Mouse (Mus musculus): ENCODE measurements around the gene Ccl4. TPM values are rescaled to one million over a fixed set of nuclear protein-coding genes. Genes with fewer than 3 reads are reported as not detected.

Ccl4 gene
- total and polyA plus RNA-seq, 2 experiments = 1.1 TPM; not detected in 1

- no peak for TF ChIP-seq POLR2A (IDR thresholded peaks at IDR 0.05; ENCODE audit: extremely low read depth, insufficient read depth, low read length)
- Histone ChIP-seq H3K4me1 (ENCODE audit: control insufficient read depth, insufficient read depth, low read length) (no peaks in the 10 kb centered on the region), H3K9ac (ENCODE audit: low read depth, low read length) (no peak within 1 kb of the TSS), H3K79me2 (ENCODE audit: control insufficient read depth, insufficient read depth, low read length) (no peaks in the 10 kb centered on the region), H3K27ac (replicated peaks; ENCODE audit: insufficient read depth, low read depth, low read length) (no peak within 1 kb of the TSS), H3K36me3 (ENCODE audit: control insufficient read depth, insufficient read depth, low read length) (no peaks in the 10 kb centered on the region), H3K27me3 (ENCODE audit: control insufficient read depth, insufficient read depth, low read length) (no peaks in the 10 kb centered on the region), H3K4me3 (ENCODE audit: insufficient read depth, low read depth, low read length) (0 out of 2 replicates have a peak within 1 kb of the TSS, but pooled peaks have one; percentile 20)
- 78% methylated on average over 8 of the region's 8 CpGs for WGBS
- DNase-seq (ENCODE audit: extremely low read depth, low read depth, low spot score) = no peak
Measured at GRCm38 (mm10) chr11:83649305-83649841, 13.0 kb upstream of the Ccl4 start, which contains the start of gene Ccl3. TSS of gene Ccl3 (minus strand) at chr11:83649355.

GRCm38 (mm10) chr11:83654606-83655005 lies 7.8 kb upstream of the Ccl4 start:
- DNase-seq (ENCODE audit: extremely low read depth, low read depth, low spot score) = no peak
- 85% methylated on average over 8 of the region's 8 CpGs for WGBS

DNA sequence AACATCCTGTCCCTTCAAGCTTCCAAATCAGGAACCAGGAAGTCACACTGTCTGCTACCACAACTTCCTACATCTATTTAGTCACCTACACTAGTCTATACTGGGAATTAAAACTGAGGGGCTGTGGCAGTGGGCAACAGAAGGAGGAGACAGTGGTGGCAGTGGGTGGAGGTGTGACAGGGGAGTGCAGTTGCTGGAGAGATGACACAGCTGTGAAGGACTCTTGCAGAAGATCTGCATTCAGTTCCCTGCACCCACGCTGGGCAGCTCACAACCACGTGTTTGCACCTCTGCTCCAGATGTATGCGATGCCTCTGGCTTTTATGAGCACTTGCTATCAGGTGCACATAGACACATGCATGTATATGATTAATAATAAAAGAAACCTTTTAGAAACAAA lies 4.9 kb upstream of the Ccl4 start:
- no peaks in the 10 kb centered on the region for H3K36me3 ChIP-seq (ENCODE audit: control insufficient read depth, insufficient read depth, low read length)
- H3K4me3 ChIP-seq (ENCODE audit: insufficient read depth, low read depth, low read length) = no peak overlapping the region
- H3K4me1 ChIP-seq (ENCODE audit: control insufficient read depth, insufficient read depth, low read length) = no peaks in the 10 kb centered on the region
- no peak overlapping the region for H3K9ac ChIP-seq (ENCODE audit: low read depth, low read length)
- TF ChIP-seq CTCF (IDR thresholded peaks at IDR 0.05; ENCODE audit: low read depth, low read length) (no peak), POLR2A (IDR thresholded peaks at IDR 0.05; ENCODE audit: extremely low read depth, insufficient read depth, low read length) (no peak)
- WGBS = 86% methylated on average over 3 of the region's 3 CpGs
- no peaks in the 10 kb centered on the region for H3K27me3 ChIP-seq (ENCODE audit: control insufficient read depth, insufficient read depth, low read length)
- H3K79me2 ChIP-seq (ENCODE audit: control insufficient read depth, insufficient read depth, low read length) = no peaks in the 10 kb centered on the region
- H3K27ac ChIP-seq (replicated peaks; ENCODE audit: insufficient read depth, low read depth, low read length) = no peak overlapping the region
- no peak for DNase-seq (ENCODE audit: extremely low read depth, low read depth, low spot score)

More at GRCm38 (mm10) chr11:83654606-83655005, 7.8 kb upstream of the Ccl4 start:
- Histone ChIP-seq H3K9ac (ENCODE audit: low read depth, low read length) (no peak overlapping the region), H3K27ac (replicated peaks; ENCODE audit: insufficient read depth, low read depth, low read length) (no peak overlapping the region), H3K79me2 (ENCODE audit: control insufficient read depth, insufficient read depth, low read length) (no peaks in the 10 kb centered on the region), H3K4me1 (ENCODE audit: control insufficient read depth, insufficient read depth, low read length) (no peaks in the 10 kb centered on the region), H3K27me3 (ENCODE audit: control insufficient read depth, insufficient read depth, low read length) (no peaks in the 10 kb centered on the region), H3K4me3 (ENCODE audit: insufficient read depth, low read depth, low read length) (no peak overlapping the region), H3K36me3 (ENCODE audit: control insufficient read depth, insufficient read depth, low read length) (no peaks in the 10 kb centered on the region)
- TF ChIP-seq POLR2A (IDR thresholded peaks at IDR 0.05; ENCODE audit: extremely low read depth, insufficient read depth, low read length) (no peak), CTCF (IDR thresholded peaks at IDR 0.05; ENCODE audit: low read depth, low read length) (no peak)

DNA sequence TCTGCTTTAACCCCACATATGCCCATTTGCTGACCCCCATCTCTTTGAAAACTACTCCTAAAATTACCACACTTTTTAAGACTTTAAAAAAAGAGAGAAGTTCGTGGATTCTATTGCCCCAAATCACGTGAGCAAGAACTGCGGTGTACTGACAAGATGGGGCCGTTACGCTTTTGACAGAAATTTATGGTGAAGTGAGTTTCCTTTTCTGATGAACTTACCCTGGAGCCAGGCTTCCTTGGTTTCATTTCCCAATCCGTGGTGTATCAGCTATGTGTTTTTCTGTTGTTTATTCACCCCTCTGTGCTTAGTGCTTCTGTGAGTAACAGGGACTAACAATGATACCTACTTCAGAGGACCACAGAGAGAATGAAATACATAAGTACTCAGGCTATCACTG lies 3.6 kb upstream of the Ccl4 start:
- no peak for DNase-seq (ENCODE audit: extremely low read depth, low read depth, low spot score)

GRCm38 (mm10) chr11:83663532-83663931 lies 1.1 kb downstream of the Ccl4 start:
- H3K9ac ChIP-seq (ENCODE audit: low read depth, low read length) = no peak overlapping the region
- no peak for TF ChIP-seq CTCF (IDR thresholded peaks at IDR 0.05; ENCODE audit: low read depth, low read length)
- TF ChIP-seq POLR2A (IDR thresholded peaks at IDR 0.05; ENCODE audit: extremely low read depth, insufficient read depth, low read length) = no peak
- no peaks in the 10 kb centered on the region for H3K36me3 ChIP-seq (ENCODE audit: control insufficient read depth, insufficient read depth, low read length)
- no peak overlapping the region; the same call in 1 of the 2 replicates for H3K27ac ChIP-seq (replicated peaks; ENCODE audit: insufficient read depth, low read depth, low read length)
- 39% methylated on average over 5 of the region's 5 CpGs for WGBS
- no peak for DNase-seq (ENCODE audit: extremely low read depth, low read depth, low spot score)
- H3K4me1 ChIP-seq (ENCODE audit: control insufficient read depth, insufficient read depth, low read length) = no peaks in the 10 kb centered on the region
- H3K27me3 ChIP-seq (ENCODE audit: control insufficient read depth, insufficient read depth, low read length) = no peaks in the 10 kb centered on the region
- no peaks in the 10 kb centered on the region for H3K79me2 ChIP-seq (ENCODE audit: control insufficient read depth, insufficient read depth, low read length)
- no peak overlapping the region for H3K4me3 ChIP-seq (ENCODE audit: insufficient read depth, low read depth, low read length)

More for the DNA sequence above, 3.6 kb upstream of the Ccl4 start:
- Histone ChIP-seq H3K27ac (replicated peaks; ENCODE audit: insufficient read depth, low read depth, low read length) (no peak overlapping the region), H3K4me3 (ENCODE audit: insufficient read depth, low read depth, low read length) (no peak overlapping the region), H3K4me1 (ENCODE audit: control insufficient read depth, insufficient read depth, low read length) (no peaks in the 10 kb centered on the region), H3K36me3 (ENCODE audit: control insufficient read depth, insufficient read depth, low read length) (no peaks in the 10 kb centered on the region), H3K9ac (ENCODE audit: low read depth, low read length) (no peak overlapping the region), H3K79me2 (ENCODE audit: control insufficient read depth, insufficient read depth, low read length) (no peaks in the 10 kb centered on the region), H3K27me3 (ENCODE audit: control insufficient read depth, insufficient read depth, low read length) (no peaks in the 10 kb centered on the region)
- TF ChIP-seq POLR2A (IDR thresholded peaks at IDR 0.05; ENCODE audit: extremely low read depth, insufficient read depth, low read length) (no peak), CTCF (IDR thresholded peaks at IDR 0.05; ENCODE audit: low read depth, low read length) (no peak)
- 69% methylated on average over 6 of the region's 6 CpGs for WGBS

- DNase-seq (ENCODE audit: extremely low read depth, low read depth, low spot score) = peak; percentile 91
- H3K27me3 ChIP-seq (ENCODE audit: control insufficient read depth, insufficient read depth, low read length) = no peaks in the 10 kb centered on the region
- H3K27ac ChIP-seq (replicated peaks; ENCODE audit: insufficient read depth, low read depth, low read length) = no peak overlapping the region
Measured at GRCm38 (mm10) chr11:83671743-83672142, 9.4 kb downstream of the Ccl4 start.

More at GRCm38 (mm10) chr11:83671743-83672142, 9.4 kb downstream of the Ccl4 start:
- H3K36me3 ChIP-seq (ENCODE audit: control insufficient read depth, insufficient read depth, low read length) = no peaks in the 10 kb centered on the region
- H3K4me1 ChIP-seq (ENCODE audit: control insufficient read depth, insufficient read depth, low read length) = peaks cover 4% of the 10 kb centered on the region; the same call in 1 of the 2 replicates
- no peaks in the 10 kb centered on the region for H3K79me2 ChIP-seq (ENCODE audit: control insufficient read depth, insufficient read depth, low read length)
- TF ChIP-seq POLR2A (IDR thresholded peaks at IDR 0.05; ENCODE audit: extremely low read depth, insufficient read depth, low read length) (no peak), CTCF (IDR thresholded peaks at IDR 0.05; ENCODE audit: low read depth, low read length) (no peak)
- H3K9ac ChIP-seq (ENCODE audit: low read depth, low read length) = no peak overlapping the region
- no peak overlapping the region for H3K4me3 ChIP-seq (ENCODE audit: insufficient read depth, low read depth, low read length)

All from liver, adult 2 months (tissue).